Mouse (Mus musculus): Measurements from ENCODE around the gene Myoz1. TPM values are rescaled to one million over a fixed set of nuclear protein-coding genes. Genes with fewer than 3 reads are reported as not detected.

Myoz1 gene
- polyA plus RNA-seq, 1 experiment from 2014 or later: 0.95 TPM

- no peak overlapping the region for H3K4me2 ChIP-seq
- H3K27ac ChIP-seq (ENCODE audit: low read depth, low read length): no peak overlapping the region
- H3K9me3 ChIP-seq (ENCODE audit: control insufficient read depth, low read length): no peaks in the 10 kb centered on the region
- no peak overlapping the region for H3K9ac ChIP-seq (ENCODE audit: low read depth, low read length)
- DNase-seq (ENCODE audit: low spot score) (no peak), ATAC-seq (replicated peaks; ENCODE audit: low FRiP score) (no peak)
- WGBS: 87% methylated on average over 2 of the region's 2 CpGs
- H3K4me1 ChIP-seq (replicated peaks; ENCODE audit: control insufficient read depth, insufficient read depth, low read length): no peaks in the 10 kb centered on the region
- H3K36me3 ChIP-seq (ENCODE audit: control insufficient read depth, insufficient read depth, low read length): peaks cover 76% of the 10 kb centered on the region
- no peaks in the 10 kb centered on the region for H3K27me3 ChIP-seq (replicated peaks; ENCODE audit: control insufficient read depth, insufficient read depth, low read length)
- no peak overlapping the region for H3K4me3 ChIP-seq (ENCODE audit: low read depth, low read length)
These were observed 25.4 kb upstream of the Myoz1 start for GRCm38 (mm10) chr14:20681742-20682141.

DNA sequence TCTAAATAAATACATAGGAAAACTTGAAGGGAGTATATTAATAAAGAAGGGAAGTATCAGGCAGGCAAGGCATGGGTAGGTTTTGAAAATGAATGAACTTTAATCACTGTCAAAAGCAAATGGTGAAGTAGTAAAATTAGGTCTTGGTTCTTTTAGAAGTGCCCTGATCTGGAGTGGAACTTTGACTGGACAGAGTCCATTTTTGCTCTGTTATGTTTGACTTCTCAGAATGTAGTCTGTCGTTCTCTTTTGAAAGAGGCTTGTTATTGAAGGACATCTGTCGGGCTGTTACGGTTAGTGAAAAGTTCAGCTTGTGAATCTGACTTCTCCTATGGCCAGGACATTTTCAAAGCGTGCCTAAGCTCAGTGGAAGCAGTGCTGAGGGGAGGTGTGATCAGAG is 21.6 kb upstream of the Myoz1 start:
- 96% methylated on average over 4 of the region's 4 CpGs for WGBS
- no peak overlapping the region for H3K4me3 ChIP-seq (ENCODE audit: low read depth, low read length)
- H3K4me2 ChIP-seq: no peak overlapping the region
- DNase-seq (ENCODE audit: low spot score) (no peak), ATAC-seq (replicated peaks; ENCODE audit: low FRiP score) (no peak)
- H3K4me1 ChIP-seq (replicated peaks; ENCODE audit: control insufficient read depth, insufficient read depth, low read length): peaks cover 7% of the 10 kb centered on the region
- peaks cover 55% of the 10 kb centered on the region for H3K36me3 ChIP-seq (ENCODE audit: control insufficient read depth, insufficient read depth, low read length)
- no peaks in the 10 kb centered on the region; the same call in 1 of the 2 replicates for H3K9me3 ChIP-seq (ENCODE audit: control insufficient read depth, low read length)
- H3K27ac ChIP-seq (ENCODE audit: low read depth, low read length): no peak overlapping the region
- H3K27me3 ChIP-seq (replicated peaks; ENCODE audit: control insufficient read depth, insufficient read depth, low read length): no peaks in the 10 kb centered on the region
- no peak overlapping the region for H3K9ac ChIP-seq (ENCODE audit: low read depth, low read length)

DNA sequence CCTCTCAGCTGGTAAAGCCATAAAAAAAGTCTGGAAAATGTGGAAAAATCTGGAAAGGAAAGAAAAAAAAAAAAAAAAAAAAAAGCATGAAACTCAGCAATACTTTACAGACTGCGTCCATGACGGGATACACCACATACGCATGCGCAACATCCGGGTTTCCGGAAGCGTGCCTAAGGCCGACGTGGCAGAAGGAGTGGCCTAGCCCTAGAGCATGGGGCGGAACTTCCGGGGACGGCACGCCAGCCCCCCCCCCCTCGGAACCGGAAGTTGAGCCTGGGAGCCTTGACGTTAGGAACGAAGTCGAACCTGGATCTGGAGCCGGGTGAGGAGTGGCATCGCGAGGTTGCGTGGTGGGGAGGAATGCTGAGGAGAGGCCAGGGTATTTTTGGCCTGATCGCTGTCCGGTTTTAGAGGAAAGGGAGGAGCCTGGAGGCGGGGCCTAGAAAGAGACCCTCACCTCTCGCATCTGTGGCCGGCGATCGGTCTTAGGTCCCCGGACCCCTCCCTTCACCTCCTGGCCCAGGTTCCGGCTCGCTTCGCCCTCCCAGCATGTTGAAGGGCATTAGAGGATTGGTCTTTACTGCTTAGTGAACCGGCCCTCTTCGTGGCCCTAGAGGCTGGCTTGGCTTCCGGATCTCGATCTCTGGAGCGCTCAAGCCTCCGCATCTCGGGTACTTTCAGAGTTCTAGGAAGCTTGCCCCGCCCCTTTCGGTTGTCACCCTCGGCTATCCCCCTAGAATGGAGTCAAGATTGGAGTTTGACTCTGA is 17.9 kb upstream of the Myoz1 start, which contains the start of gene Sec24c:
Sec24c (plus strand) TSS at position 245 of the 770 bp plus-strand sequence.
- Histone ChIP-seq H3K4me1 (replicated peaks; ENCODE audit: control insufficient read depth, insufficient read depth, low read length) (peaks cover 7% of the 10 kb centered on the region), H3K27me3 (replicated peaks; ENCODE audit: control insufficient read depth, insufficient read depth, low read length) (no peaks in the 10 kb centered on the region), H3K9me3 (ENCODE audit: control insufficient read depth, low read length) (no peaks in the 10 kb centered on the region; the same call in 1 of the 2 replicates), H3K36me3 (ENCODE audit: control insufficient read depth, insufficient read depth, low read length) (peaks cover 30% of the 10 kb centered on the region), H3K27ac (ENCODE audit: low read depth, low read length) (peak within 1 kb of the TSS; percentile 92), H3K4me3 (ENCODE audit: low read depth, low read length) (peak within 1 kb of the TSS; percentile 85), H3K4me2 (peak within 1 kb of the TSS; percentile 85), H3K9ac (ENCODE audit: low read depth, low read length) (peak within 1 kb of the TSS; percentile 82)
- peak; percentile 98 for DNase-seq (ENCODE audit: low spot score)
- ATAC-seq (replicated peaks; ENCODE audit: low FRiP score): peak; percentile 95
- WGBS: 1% methylated on average over 43 of the region's 43 CpGs

GRCm38 (mm10) chr14:20673735-20674063 is 17.4 kb upstream of the Myoz1 start:
- Histone ChIP-seq H3K9ac (ENCODE audit: low read depth, low read length) (peak overlapping the region; percentile 53), H3K27me3 (replicated peaks; ENCODE audit: control insufficient read depth, insufficient read depth, low read length) (0 out of 2 replicates have a peak, but pooled peaks cover 3% of the 10 kb centered on the region), H3K36me3 (ENCODE audit: control insufficient read depth, insufficient read depth, low read length) (peaks cover 26% of the 10 kb centered on the region; the same call in 1 of the 2 replicates), H3K27ac (ENCODE audit: low read depth, low read length) (peak overlapping the region; percentile 92), H3K4me2 (peak overlapping the region; percentile 85), H3K9me3 (ENCODE audit: control insufficient read depth, low read length) (no peaks in the 10 kb centered on the region; the same call in 1 of the 2 replicates), H3K4me1 (replicated peaks; ENCODE audit: control insufficient read depth, insufficient read depth, low read length) (peaks cover 7% of the 10 kb centered on the region), H3K4me3 (ENCODE audit: low read depth, low read length) (peak overlapping the region; percentile 85)
- WGBS: 9% methylated on average over 13 of the region's 13 CpGs
- DNase-seq (ENCODE audit: low spot score) (peak; percentile 56), ATAC-seq (replicated peaks; ENCODE audit: low FRiP score) (peak; percentile 72)

DNA sequence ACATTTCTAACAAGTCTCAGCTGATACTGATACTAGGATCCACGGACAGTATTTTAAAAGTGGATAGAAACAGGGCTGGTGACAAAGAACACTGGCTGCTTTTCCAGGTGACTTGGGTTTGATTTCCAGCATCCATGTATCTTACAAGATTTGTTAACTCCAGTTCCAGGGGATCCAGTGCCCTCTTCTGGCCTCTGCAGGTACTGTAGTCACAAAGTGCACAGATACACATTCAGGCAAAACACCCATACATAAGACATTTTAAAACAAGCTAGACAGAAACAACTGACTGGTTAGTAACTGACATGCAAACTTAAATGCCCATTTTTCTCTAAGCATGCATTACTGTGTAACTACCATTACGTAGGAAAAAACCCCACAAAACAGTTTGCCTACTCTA is 16.6 kb upstream of the Myoz1 start:
- Histone ChIP-seq H3K27me3 (replicated peaks; ENCODE audit: control insufficient read depth, insufficient read depth, low read length) (0 out of 2 replicates have a peak, but pooled peaks cover 3% of the 10 kb centered on the region), H3K9me3 (ENCODE audit: control insufficient read depth, low read length) (no peaks in the 10 kb centered on the region; the same call in 1 of the 2 replicates), H3K4me1 (replicated peaks; ENCODE audit: control insufficient read depth, insufficient read depth, low read length) (peaks cover 7% of the 10 kb centered on the region), H3K4me2 (peak overlapping the region; percentile 85), H3K9ac (ENCODE audit: low read depth, low read length) (no peak overlapping the region), H3K4me3 (ENCODE audit: low read depth, low read length) (no peak overlapping the region), H3K27ac (ENCODE audit: low read depth, low read length) (peak overlapping the region; percentile 3; the same call in 1 of the 2 replicates), H3K36me3 (ENCODE audit: control insufficient read depth, insufficient read depth, low read length) (peaks cover 19% of the 10 kb centered on the region; the same call in 1 of the 2 replicates)
- DNase-seq (ENCODE audit: low spot score) (no peak), ATAC-seq (replicated peaks; ENCODE audit: low FRiP score) (no peak)
- 84% methylated on average over 2 of the region's 2 CpGs for WGBS

- H3K4me2 ChIP-seq: no peak within 1 kb of the TSS
- no peaks in the 10 kb centered on the region for H3K4me1 ChIP-seq (replicated peaks; ENCODE audit: control insufficient read depth, insufficient read depth, low read length)
- ATAC-seq (replicated peaks; ENCODE audit: low FRiP score): no peak
- no peaks in the 10 kb centered on the region; the same call in 1 of the 2 replicates for H3K9me3 ChIP-seq (ENCODE audit: control insufficient read depth, low read length)
- no peaks in the 10 kb centered on the region for H3K36me3 ChIP-seq (ENCODE audit: control insufficient read depth, insufficient read depth, low read length)
- peaks cover 18% of the 10 kb centered on the region for H3K27me3 ChIP-seq (replicated peaks; ENCODE audit: control insufficient read depth, insufficient read depth, low read length)
- no peak for DNase-seq (ENCODE audit: low spot score)
- no peak within 1 kb of the TSS for H3K4me3 ChIP-seq (ENCODE audit: low read depth, low read length)
- 72% methylated on average over 8 of the region's 8 CpGs for WGBS
- no peak within 1 kb of the TSS for H3K9ac ChIP-seq (ENCODE audit: low read depth, low read length)
- H3K27ac ChIP-seq (ENCODE audit: low read depth, low read length): no peak within 1 kb of the TSS
These were observed 11.9 kb upstream of the Myoz1 start, which contains the start of gene Synpo2l for GRCm38 (mm10) chr14:20668154-20668810. TSS of gene Synpo2l (minus strand) at chr14:20668354.

DNA sequence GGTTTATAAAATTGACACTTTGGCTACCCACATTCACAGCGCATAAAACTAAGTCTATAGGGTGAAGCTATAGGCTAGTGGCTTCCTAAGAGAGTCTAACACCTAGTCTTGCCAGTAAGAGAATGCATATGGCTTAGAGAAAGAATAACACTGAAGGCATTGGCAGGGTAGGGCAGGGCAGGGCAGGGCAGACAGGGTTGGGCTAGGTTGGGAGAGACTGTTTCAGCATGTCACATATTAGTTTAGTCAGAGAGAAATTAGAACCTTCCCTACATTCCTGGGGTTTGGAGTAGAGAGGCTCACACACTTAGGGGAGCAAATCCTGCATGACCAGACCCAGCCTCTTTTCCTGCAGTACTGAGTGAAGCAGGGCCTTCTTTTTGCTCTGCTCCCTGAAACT is 11.1 kb upstream of the Myoz1 start:
- Histone ChIP-seq H3K4me1 (replicated peaks; ENCODE audit: control insufficient read depth, insufficient read depth, low read length) (no peaks in the 10 kb centered on the region), H3K27ac (ENCODE audit: low read depth, low read length) (no peak overlapping the region), H3K9ac (ENCODE audit: low read depth, low read length) (no peak overlapping the region), H3K9me3 (ENCODE audit: control insufficient read depth, low read length) (no peaks in the 10 kb centered on the region), H3K36me3 (ENCODE audit: control insufficient read depth, insufficient read depth, low read length) (no peaks in the 10 kb centered on the region), H3K4me3 (ENCODE audit: low read depth, low read length) (no peak overlapping the region), H3K27me3 (replicated peaks; ENCODE audit: control insufficient read depth, insufficient read depth, low read length) (peaks cover 26% of the 10 kb centered on the region), H3K4me2 (no peak overlapping the region)
- no peak for ATAC-seq (replicated peaks; ENCODE audit: low FRiP score)
- 63% methylated on average over 1 of the region's 1 CpGs for WGBS
- DNase-seq (ENCODE audit: low spot score): no peak

GRCm38 (mm10) chr14:20664436-20664835 is 8.1 kb upstream of the Myoz1 start:
- H3K9ac ChIP-seq (ENCODE audit: low read depth, low read length): no peak overlapping the region
- DNase-seq (ENCODE audit: low spot score): no peak
- H3K4me3 ChIP-seq (ENCODE audit: low read depth, low read length): no peak overlapping the region
- no peak for ATAC-seq (replicated peaks; ENCODE audit: low FRiP score)
- peaks cover 10% of the 10 kb centered on the region for H3K4me1 ChIP-seq (replicated peaks; ENCODE audit: control insufficient read depth, insufficient read depth, low read length)
- no peaks in the 10 kb centered on the region for H3K36me3 ChIP-seq (ENCODE audit: control insufficient read depth, insufficient read depth, low read length)
- no peak overlapping the region for H3K4me2 ChIP-seq
- no peak overlapping the region for H3K27ac ChIP-seq (ENCODE audit: low read depth, low read length)
- 60% methylated on average over 3 of the region's 3 CpGs for WGBS
- no peaks in the 10 kb centered on the region for H3K9me3 ChIP-seq (ENCODE audit: control insufficient read depth, low read length)
- H3K27me3 ChIP-seq (replicated peaks; ENCODE audit: control insufficient read depth, insufficient read depth, low read length): peaks cover 40% of the 10 kb centered on the region
